Mouse (Mus musculus) E14TG2a.4 (cell line): ENCODE measurements at regions not wholly inside any gene's neighbourhood (a gene's known extent, or its start where the extent isn't known, plus 50 kb on each side); places are given as distances from the start of the nearest gene placed in this dataset.

Experiments
- H3K27me3 ChIP-seq: 2 replicates; pipeline ENCODE4 v1.6.1; 2014; ENCODE audit warnings: low read length, control low read depth; ENCODE audit not compliant: insufficient read depth
- H3K36me3 ChIP-seq: 2 replicates; pipeline ENCODE4 v1.6.1; 2014; ENCODE audit warnings: low read length, control low read depth; ENCODE audit not compliant: insufficient read depth
- H3K4me1 ChIP-seq: replicated peaks from 2 replicates; pipeline ENCODE4 v1.6.1; 2014; ENCODE audit warnings: low read depth, low read length, control low read depth
- H3K4me3 ChIP-seq: replicated peaks from 2 replicates; pipeline ENCODE4 v1.5.1; 2014; ENCODE audit warnings: mild to moderate bottlenecking, low read length
- H3K9me3 ChIP-seq: 2 replicates; pipeline ENCODE4 v1.6.1; 2014; ENCODE audit warnings: low read length, control low read depth
- CTCF ChIP-seq: conservative IDR thresholded peaks from 2 replicates; pipeline ENCODE4 v1.5.1; 2014; ENCODE audit warnings: low read length
- NANOG ChIP-seq: IDR thresholded peaks from 2 replicates; pipeline ENCODE4 v1.6.1; 2014; ENCODE audit warnings: borderline replicate concordance, low read length, mixed read lengths
- POU5F1 ChIP-seq: IDR thresholded peaks from 2 replicates; pipeline ENCODE4 v1.6.1; 2014; ENCODE audit warnings: low read length, borderline replicate concordance

- Histone ChIP-seq H3K27me3 (no peaks in the 10 kb centered on the region), H3K36me3 (no peaks in the 10 kb centered on the region), H3K4me3 (no peak overlapping the region), H3K9me3 (no peaks in the 10 kb centered on the region), H3K4me1 (no peaks in the 10 kb centered on the region)
- TF ChIP-seq POU5F1 (no peak), CTCF (no peak), NANOG (no peak)
These were observed 1819.4 kb upstream of the Nudt12 start for GRCm38 (mm10) chr17:60832531-60832930.

GRCm38 (mm10) chr17:60830498-60830897, 1817.3 kb upstream of the Nudt12 start:
- no peaks in the 10 kb centered on the region for H3K36me3 ChIP-seq
- H3K27me3 ChIP-seq: no peaks in the 10 kb centered on the region
- no peak overlapping the region for H3K4me3 ChIP-seq
- TF ChIP-seq NANOG (no peak), CTCF (no peak), POU5F1 (no peak)
- no peaks in the 10 kb centered on the region for H3K4me1 ChIP-seq
- H3K9me3 ChIP-seq: no peaks in the 10 kb centered on the region

- no peak for TF ChIP-seq NANOG
- Histone ChIP-seq H3K4me3 (no peak overlapping the region), H3K36me3 (no peaks in the 10 kb centered on the region), H3K4me1 (no peaks in the 10 kb centered on the region), H3K27me3 (no peaks in the 10 kb centered on the region), H3K9me3 (no peaks in the 10 kb centered on the region)
These were observed 1791.7 kb upstream of the Nudt12 start for GRCm38 (mm10) chr17:60804715-60805449.

- Histone ChIP-seq H3K9me3 (no peaks in the 10 kb centered on the region), H3K4me1 (no peaks in the 10 kb centered on the region), H3K4me3 (no peak overlapping the region), H3K36me3 (no peaks in the 10 kb centered on the region), H3K27me3 (no peaks in the 10 kb centered on the region)
- TF ChIP-seq POU5F1: no peak
- no peak for TF ChIP-seq NANOG
- TF ChIP-seq CTCF: no peak
These were observed 1749.1 kb upstream of the Nudt12 start for GRCm38 (mm10) chr17:60762270-60762669.

- no peaks in the 10 kb centered on the region for H3K4me1 ChIP-seq
- H3K4me3 ChIP-seq: no peak overlapping the region
- no peaks in the 10 kb centered on the region for H3K27me3 ChIP-seq
- no peaks in the 10 kb centered on the region for H3K9me3 ChIP-seq
- no peak for TF ChIP-seq NANOG
- TF ChIP-seq CTCF: no peak
- TF ChIP-seq POU5F1: no peak
- no peaks in the 10 kb centered on the region for H3K36me3 ChIP-seq
These were observed 1747.9 kb upstream of the Nudt12 start for GRCm38 (mm10) chr17:60761100-60761499.

GRCm38 (mm10) chr17:60742856-60743255, 1729.7 kb upstream of the Nudt12 start:
- no peaks in the 10 kb centered on the region for H3K4me1 ChIP-seq
- no peak overlapping the region for H3K4me3 ChIP-seq
- H3K27me3 ChIP-seq: no peaks in the 10 kb centered on the region
- TF ChIP-seq CTCF: no peak
- no peaks in the 10 kb centered on the region for H3K36me3 ChIP-seq
- H3K9me3 ChIP-seq: peaks cover 16% of the 10 kb centered on the region

- H3K4me1 ChIP-seq: no peaks in the 10 kb centered on the region
- no peaks in the 10 kb centered on the region for H3K27me3 ChIP-seq
- no peak overlapping the region for H3K4me3 ChIP-seq
- no peaks in the 10 kb centered on the region for H3K9me3 ChIP-seq
- TF ChIP-seq POU5F1: no peak
- TF ChIP-seq CTCF: no peak
- no peaks in the 10 kb centered on the region for H3K36me3 ChIP-seq
These were observed 1725.0 kb upstream of the Nudt12 start for GRCm38 (mm10) chr17:60738211-60738610.

GRCm38 (mm10) chr17:60720138-60720537, 1707.0 kb upstream of the Nudt12 start:
- Histone ChIP-seq H3K27me3 (no peaks in the 10 kb centered on the region), H3K9me3 (no peaks in the 10 kb centered on the region), H3K36me3 (no peaks in the 10 kb centered on the region), H3K4me1 (no peaks in the 10 kb centered on the region), H3K4me3 (no peak overlapping the region)
- TF ChIP-seq CTCF: no peak
- TF ChIP-seq NANOG: no peak
- TF ChIP-seq POU5F1: no peak

GRCm38 (mm10) chr17:60717931-60718621, 1704.9 kb upstream of the Nudt12 start:
- H3K4me1 ChIP-seq: no peaks in the 10 kb centered on the region
- H3K27me3 ChIP-seq: no peaks in the 10 kb centered on the region
- H3K36me3 ChIP-seq: no peaks in the 10 kb centered on the region
- H3K4me3 ChIP-seq: no peak overlapping the region
- H3K9me3 ChIP-seq: no peaks in the 10 kb centered on the region
- TF ChIP-seq NANOG (no peak), CTCF (no peak), POU5F1 (no peak)
